Mouse (Mus musculus): Measurements from ENCODE around the gene Xiap. TPM values are rescaled to one million over a fixed set of nuclear protein-coding genes. Genes with fewer than 3 reads are reported as not detected.

Gene Xiap
- polyA plus RNA-seq, 1 experiment from 2014 or later: 16.9 TPM

GRCm38 (mm10) chrX:42151024-42151754 lies 91.7 kb downstream of the Xiap start:
- Histone ChIP-seq H3K36me3 (ENCODE audit: control insufficient read depth, insufficient read depth, low read length) (no peaks in the 10 kb centered on the region), H3K27me3 (ENCODE audit: control insufficient read depth, insufficient read depth, low read length) (no peaks in the 10 kb centered on the region), H3K4me2 (ENCODE audit: low read length) (peak overlapping the region; percentile 74), H3K9ac (ENCODE audit: low read length) (peak overlapping the region; percentile 82), H3K27ac (replicated peaks in 1 of 2; ENCODE audit: control insufficient read depth in 1 of 2, insufficient read depth in 1 of 2, low read depth in 2 of 2, low read length in 2 of 2) (peak overlapping the region; percentile 97 to 100), H3K9me3 (ENCODE audit: control insufficient read depth, low read length) (no peaks in the 10 kb centered on the region), H3K4me3 (ENCODE audit: control insufficient read depth in 1 of 2, insufficient read depth in 1 of 2, low read depth in 1 of 2, low read length in 2 of 2) (peak overlapping the region; percentile 63 to 86), H3K4me1 (ENCODE audit: control insufficient read depth in 2 of 2, insufficient read depth in 2 of 2, low read length in 2 of 2) (peaks cover 2 to 8% of the 10 kb centered on the region in 2 experiments; a peak in 3 of 4 replicates)
- ATAC-seq (ENCODE audit: insufficient number of reproducible peaks, insufficient read depth, low FRiP score, low read depth): no peak
- WGBS: 17% methylated on average over 25 of the region's 25 CpGs

DNA sequence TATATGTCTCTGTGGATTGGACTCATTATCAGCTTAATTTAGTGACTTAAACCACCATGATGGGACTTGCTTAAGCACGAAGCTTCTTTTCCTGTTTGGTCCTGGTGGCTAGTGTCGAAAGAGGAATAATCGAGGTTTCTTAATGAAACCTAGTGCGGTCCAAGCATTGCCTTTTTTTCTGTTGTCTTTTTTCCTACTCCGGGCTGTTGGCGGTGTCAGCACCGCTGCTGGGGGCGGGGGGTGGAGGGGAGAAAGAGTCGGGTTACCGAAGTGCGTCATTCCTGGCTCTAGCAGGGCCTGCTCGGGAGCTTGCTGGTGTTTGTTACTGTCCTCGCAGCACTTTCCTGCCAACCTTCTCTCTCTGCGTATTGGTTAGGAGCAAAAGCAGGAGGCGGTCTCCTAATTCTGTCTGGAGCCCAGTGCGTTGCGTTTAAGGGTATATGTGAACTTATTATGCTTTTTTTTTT lies 92.5 kb downstream of the Xiap start:
- WGBS: 11% methylated on average over 17 of the region's 17 CpGs
- Histone ChIP-seq H3K27ac (replicated peaks in 1 of 2; ENCODE audit: control insufficient read depth in 1 of 2, insufficient read depth in 1 of 2, low read depth in 2 of 2, low read length in 2 of 2) (peak overlapping the region; percentile 97 to 100), H3K4me3 (ENCODE audit: control insufficient read depth in 1 of 2, insufficient read depth in 1 of 2, low read depth in 1 of 2, low read length in 2 of 2) (peak overlapping the region; percentile 63 to 86), H3K4me2 (ENCODE audit: low read length) (peak overlapping the region; percentile 74), H3K4me1 (ENCODE audit: control insufficient read depth in 2 of 2, insufficient read depth in 2 of 2, low read length in 2 of 2) (peaks cover 2 to 8% of the 10 kb centered on the region in 2 experiments; a peak in 3 of 4 replicates), H3K9me3 (ENCODE audit: control insufficient read depth, low read length) (no peaks in the 10 kb centered on the region), H3K36me3 (ENCODE audit: control insufficient read depth, insufficient read depth, low read length) (no peaks in the 10 kb centered on the region), H3K9ac (ENCODE audit: low read length) (peak overlapping the region; percentile 82), H3K27me3 (ENCODE audit: control insufficient read depth, insufficient read depth, low read length) (no peaks in the 10 kb centered on the region)
- peak; percentile 57 for ATAC-seq (ENCODE audit: insufficient number of reproducible peaks, insufficient read depth, low FRiP score, low read depth)

DNA sequence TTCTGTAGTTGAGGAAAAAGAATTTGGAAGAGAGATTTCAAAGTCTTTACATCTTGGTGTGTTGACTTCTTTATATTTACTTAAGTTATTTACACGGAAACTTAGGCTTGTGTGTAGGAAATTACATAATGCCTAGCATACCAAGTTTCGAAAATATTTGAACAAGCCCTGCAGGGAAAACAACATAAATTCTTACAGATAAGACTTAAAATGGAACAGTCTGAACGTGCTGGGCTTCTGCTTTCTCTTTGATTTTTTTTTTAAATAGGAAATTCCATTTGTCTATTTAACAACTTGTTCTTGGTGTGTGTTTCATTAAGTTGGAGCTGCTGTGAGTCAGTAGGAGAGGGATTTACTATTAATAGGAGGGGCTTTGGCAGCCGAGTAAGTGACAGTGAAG lies 93.6 kb downstream of the Xiap start:
- Histone ChIP-seq H3K36me3 (ENCODE audit: control insufficient read depth, insufficient read depth, low read length) (no peaks in the 10 kb centered on the region), H3K4me2 (ENCODE audit: low read length) (peak overlapping the region; percentile 74), H3K4me1 (ENCODE audit: control insufficient read depth in 2 of 2, insufficient read depth in 2 of 2, low read length in 2 of 2) (peaks cover 2 to 3% of the 10 kb centered on the region in 2 experiments; a peak in 3 of 4 replicates), H3K4me3 (ENCODE audit: control insufficient read depth in 1 of 2, insufficient read depth in 1 of 2, low read depth in 1 of 2, low read length in 2 of 2) (peak overlapping the region in 1 of 2 experiments; percentile 63; a peak in 3 of 4 replicates), H3K27ac (replicated peaks in 1 of 2; ENCODE audit: control insufficient read depth in 1 of 2, insufficient read depth in 1 of 2, low read depth in 2 of 2, low read length in 2 of 2) (peak overlapping the region in 1 of 2 experiments; percentile 100; a peak in 2 of 4 replicates), H3K27me3 (ENCODE audit: control insufficient read depth, insufficient read depth, low read length) (no peaks in the 10 kb centered on the region), H3K9ac (ENCODE audit: low read length) (peak overlapping the region; percentile 59; the same call in 1 of the 2 replicates), H3K9me3 (ENCODE audit: control insufficient read depth, low read length) (no peaks in the 10 kb centered on the region)
- ATAC-seq (ENCODE audit: insufficient number of reproducible peaks, insufficient read depth, low FRiP score, low read depth): no peak
- 15% methylated on average over 4 of the region's 4 CpGs for WGBS

Other genes starting within 250 kb of the Xiap start
- 59.2 and 67.4 TPM in 2 replicates for gene Thoc2, start 139.0 kb upstream of the Xiap start, polyA plus RNA-seq (2014; fragmentation: Nextera tagmentation; extraction: Ambion mirVana)
- gene Stag2, start 89.6 kb downstream of the Xiap start, polyA plus RNA-seq (2014; fragmentation: Nextera tagmentation; extraction: Ambion mirVana): 39.4 and 42.9 TPM in 2 replicates